Mouse (Mus musculus) kidney, postnatal 10 days (tissue): Measurements from ENCODE around the gene Psat1.

ENCODE experiments used
- DNase-seq: peaks from one replicate; pipeline ENCODE4 v3.0.0; 2021; ENCODE audit warnings: mixed read lengths

The Psat1 gene

DNA sequence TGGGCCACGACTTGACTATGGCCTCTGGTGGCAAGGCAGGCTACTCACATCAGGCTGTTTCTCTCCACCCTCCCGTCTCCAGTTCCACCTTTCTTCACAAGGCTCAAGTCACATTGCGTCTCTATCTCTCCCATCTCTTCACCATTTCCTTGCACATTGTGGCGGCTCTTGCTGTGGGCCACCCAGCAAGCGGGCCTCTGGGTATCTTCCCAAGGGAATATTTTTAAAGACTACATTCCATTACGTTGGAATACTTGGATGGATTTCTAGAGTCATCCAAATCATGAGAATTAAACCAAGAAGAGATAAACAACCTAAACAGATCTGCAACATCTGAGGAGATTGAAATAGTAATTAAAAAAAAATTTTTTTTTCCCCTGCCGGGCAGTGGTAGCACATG is at the start of gene Psat1:
Gene Psat1, minus strand, starts transcription at position 101 of the 400 bp plus-strand sequence.
- no peak for DNase-seq

DNA sequence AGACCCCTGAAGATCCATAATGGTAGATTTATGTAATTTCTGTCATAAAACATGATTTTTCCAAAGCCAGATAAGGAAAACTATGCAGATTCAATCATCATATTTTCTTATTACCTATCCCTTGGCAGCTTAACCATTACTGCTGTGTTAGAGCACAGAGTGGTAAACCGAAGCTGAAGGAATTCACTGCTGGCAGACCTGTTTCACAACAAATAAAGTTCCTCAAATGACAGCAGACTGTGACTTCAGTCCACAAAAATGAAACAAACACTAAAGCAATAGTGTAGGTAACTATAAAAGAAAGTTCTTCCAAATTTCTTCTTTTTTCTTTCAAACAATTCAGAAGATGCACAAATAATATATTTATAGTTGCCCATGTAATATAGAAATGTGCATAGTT is 43.0 kb upstream of the Psat1 start:
- no peak for DNase-seq

DNA sequence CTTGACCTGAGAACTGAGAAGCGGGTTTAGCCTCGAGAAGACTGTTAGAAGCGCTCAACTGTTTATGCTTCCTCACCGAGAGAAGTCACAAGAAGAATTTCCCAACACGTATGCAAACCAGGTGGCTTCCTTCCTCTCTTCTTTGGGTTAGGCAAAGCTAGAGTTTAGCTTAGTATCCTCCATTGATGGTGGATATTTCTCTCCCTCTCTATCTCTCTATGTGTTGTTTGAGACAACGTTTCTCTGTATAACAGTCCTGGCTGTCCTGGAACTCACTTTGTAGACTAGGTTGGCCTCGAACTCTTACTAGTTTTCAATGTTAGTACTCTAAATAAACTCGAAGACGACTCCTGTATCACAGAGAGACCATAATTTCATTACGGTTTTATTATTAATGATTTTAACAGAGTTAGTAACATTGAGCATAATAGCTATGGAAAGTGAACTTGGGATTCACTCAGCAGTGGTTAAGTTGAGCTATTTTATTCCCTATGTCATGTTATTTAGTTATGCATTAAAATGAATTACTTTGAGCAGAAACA is 38.1 kb upstream of the Psat1 start:
- DNase-seq = no peak

DNA sequence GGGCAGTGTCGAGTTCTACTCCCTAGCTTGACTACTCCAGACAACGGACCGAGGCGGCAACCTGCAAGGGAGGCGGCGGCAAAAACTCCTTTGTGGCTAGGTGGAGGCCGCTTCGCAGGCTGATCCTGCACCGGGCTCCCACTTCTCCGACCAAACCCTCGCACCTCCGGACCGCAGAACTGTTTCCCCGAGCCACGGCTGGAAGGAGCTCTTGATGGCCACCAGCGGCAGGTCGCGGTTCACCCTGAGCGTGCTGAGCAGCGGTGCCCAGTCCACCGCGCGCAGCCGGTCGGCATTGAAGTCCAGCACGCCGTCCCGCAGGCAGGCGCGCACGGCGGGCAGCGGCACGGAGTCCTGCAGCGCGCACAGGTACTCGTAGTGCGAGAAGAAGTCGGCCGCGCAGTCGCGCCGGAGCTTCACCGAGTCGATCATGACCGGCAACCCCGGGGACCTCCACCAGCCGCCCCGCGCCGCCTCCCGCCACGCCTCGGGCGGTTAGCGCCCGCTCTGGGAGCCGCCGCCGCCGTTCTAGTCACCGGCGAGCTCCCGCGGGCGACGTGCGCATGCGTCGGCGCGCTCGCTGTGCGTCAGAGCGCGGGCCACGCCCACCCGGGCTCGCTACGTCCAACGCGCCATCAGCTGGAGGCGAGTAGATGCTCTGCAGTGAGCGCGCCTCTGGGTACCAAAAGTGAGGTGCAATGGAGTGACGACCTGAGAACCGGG is 37.5 kb upstream of the Psat1 start, which contains the start of gene Cep78:
Gene Cep78, minus strand, starts transcription at position 541 of the 723 bp plus-strand sequence.
- DNase-seq = peak; percentile 95

DNA sequence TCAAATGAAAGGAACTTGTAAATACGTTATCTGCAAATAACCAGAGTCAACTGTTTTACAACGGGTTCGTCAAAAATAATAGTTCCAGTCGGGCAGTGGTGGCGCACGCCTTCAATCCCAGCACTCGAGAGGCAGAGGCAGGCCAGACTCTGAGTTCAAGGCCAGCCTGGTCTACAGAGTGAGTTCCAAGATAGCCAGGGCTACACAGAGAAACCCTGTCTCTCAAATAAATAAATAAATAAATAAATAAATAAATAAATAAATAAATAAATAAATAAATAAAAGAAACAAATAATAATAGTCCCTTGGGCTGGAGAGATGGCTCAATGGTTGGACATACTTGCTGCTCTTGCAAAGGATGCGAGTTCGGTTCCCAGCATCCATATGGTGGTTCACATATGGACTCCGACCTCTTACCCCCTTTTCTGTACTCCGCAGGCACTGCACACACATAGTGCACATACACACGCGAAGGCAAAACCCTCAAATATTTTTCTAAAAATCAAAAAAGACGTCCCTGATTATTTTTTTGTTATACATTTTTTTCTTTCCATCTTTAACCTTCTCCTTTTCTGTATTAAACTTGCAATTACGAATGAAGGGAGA is 36.7 kb upstream of the Psat1 start:
- DNase-seq = no peak

DNA sequence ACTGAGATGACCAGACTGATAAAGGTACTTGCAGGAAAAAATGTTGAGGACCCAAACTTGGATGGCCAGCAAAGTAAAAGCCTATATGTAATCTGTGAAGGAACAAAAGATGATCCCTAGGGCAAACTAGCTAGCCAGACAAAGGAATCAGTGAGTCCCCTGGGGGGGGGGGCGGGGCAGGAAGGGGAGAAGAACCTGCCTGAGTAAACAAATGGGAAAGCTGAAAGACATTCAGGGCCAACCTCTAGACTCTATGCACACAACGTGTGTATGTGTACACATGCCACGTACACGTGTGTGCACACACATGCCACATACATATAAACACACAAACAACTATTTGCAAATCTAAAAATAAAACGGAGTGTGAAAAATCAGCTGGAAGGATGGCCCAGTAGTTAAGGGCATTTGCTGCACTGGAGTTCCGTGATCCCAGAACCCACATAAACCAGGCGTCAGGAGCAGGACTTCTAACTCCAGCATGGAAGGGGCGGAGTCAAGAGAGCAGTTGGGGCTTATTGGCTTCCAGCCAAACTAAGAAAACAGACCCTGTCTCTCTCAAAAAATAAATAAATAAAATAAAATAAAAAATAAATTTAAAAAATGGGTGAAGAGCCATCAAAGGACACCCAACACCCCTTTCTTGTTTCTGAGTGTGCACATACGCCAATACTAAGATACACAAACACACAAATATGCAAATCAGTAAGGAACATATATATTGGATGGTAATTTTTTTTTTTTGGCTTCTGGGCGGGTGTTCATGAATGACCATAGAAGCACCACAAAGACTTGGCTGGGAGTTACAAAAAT is 36.0 kb upstream of the Psat1 start:
- DNase-seq = no peak

DNA sequence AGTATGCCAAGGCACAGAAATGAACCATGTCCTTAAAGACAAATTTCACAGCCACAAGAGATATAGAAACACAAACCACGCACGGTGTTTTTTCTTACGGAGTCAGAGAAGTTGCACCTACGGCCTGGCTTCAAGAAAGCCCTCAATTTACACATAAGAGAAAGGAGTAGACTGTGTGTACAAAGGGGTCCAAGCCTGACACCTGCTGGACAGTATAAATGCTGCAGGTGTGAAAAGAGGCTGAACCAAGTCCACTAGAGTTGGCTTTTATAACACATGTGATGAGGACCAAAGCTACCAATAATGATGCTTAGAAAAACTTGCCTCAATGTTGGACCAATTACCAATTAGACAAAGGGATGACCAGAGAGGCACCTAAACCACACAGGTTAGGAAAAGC is 34.7 kb upstream of the Psat1 start:
- peak; percentile 78 for DNase-seq

DNA sequence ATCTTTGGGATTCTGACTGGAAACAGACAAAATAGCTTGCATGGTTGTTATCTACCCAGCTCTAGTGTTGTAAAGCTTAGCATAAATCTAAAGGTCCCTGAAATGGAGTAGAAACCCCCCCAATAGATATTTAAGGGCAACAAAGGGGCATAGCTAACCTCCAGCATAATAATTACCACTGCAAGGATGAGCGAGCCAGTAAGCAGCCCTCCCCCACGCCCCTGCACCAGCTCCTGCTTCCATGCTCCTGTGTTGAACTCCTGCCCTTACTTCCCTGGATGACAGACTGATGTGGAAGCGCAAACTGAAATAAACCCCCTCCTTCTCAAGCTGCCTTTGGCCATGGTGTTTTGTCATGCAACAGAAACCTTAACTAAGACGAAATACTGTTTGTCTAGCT is 26.2 kb upstream of the Psat1 start:
- DNase-seq = no peak

DNA sequence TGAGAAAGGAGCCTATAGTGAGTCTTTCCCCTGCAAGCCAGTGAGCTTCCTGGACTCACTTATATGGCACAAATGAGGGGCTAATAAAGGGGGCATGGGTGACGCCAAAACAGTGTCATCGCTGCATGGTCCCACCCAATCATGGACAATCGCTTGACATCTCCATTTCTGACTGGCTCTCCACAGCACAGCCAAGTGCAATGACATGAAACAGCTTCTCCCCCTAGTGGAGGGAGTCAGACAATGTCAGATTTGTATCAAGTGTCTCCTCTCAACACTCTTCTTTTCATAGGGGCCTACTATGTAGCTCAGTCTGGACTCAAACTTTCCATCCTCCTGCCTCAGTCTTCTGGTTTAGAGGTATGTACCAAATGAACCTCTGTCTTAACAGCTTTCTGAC is 17.9 kb upstream of the Psat1 start:
- peak; percentile 59 for DNase-seq

DNA sequence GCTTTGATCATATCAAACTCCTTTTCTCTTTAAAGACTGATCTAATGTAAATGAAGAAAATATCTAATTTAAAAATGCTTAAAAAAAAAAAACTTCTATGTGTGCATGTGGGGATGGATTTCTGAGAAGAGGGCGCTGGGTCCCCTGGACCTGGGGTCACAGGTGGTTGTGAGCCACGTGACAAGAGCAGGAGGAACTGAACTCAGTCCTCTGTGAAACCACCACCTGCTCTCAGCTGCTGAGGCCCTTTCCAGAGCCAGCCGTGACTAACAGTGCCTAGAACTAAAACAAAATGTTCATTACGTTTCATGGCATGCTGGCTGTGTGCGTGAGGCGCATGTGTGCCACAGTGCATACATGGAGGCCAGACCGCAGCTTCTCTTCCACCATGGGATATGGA is 17.4 kb upstream of the Psat1 start:
- DNase-seq = no peak

DNA sequence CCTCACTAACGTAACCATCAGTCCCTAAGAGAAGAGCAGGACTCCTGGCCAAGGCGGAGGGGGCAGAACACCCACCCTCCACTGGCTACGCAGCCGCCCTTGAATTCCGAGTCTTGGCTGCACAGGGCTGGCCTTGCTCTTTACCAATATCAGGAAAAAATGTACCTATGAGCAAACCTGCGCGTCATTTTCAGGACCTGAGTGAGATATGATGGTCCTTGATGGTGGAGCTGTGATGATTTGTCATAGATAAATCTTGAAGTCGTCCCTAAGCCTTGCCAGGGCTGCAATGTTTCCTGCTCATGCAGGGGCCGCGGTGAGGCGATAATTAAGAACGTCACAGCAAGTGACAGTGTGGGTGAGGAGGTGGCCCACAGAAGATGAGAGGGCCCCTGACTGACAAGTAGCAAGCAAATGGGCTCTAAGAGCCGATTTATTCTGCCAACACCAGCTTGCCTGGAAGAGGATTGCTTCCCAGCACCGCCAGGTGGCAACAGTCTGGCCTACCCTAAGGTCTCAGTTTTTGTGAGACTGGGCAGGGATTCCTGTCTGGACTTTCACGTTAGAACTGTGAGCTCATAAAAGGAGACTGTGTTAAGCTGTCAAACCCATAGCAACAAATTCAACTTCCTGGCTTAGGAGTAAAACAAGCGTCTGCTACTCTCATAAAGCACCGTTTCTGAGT is 16.0 kb upstream of the Psat1 start:
- DNase-seq = no peak

DNA sequence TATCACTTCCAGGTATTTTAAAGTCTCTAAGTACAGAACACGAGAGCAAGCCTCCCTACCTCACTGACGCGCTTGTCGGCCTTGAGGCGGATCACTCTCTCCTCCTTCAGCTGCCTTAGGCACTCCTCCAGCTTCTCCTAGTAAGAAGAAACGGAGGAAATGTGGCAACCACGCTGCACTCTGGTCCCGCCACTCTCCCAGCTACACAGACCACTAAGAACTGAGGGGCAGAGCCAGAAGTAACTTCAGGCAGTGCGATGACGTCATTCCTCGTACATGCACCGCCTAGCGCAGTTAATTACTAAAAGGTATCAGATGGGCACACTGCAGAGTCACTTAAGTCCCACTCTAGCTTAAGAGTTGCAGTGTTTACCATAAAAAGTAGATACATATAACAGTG is 15.2 kb upstream of the Psat1 start:
- DNase-seq = no peak

DNA sequence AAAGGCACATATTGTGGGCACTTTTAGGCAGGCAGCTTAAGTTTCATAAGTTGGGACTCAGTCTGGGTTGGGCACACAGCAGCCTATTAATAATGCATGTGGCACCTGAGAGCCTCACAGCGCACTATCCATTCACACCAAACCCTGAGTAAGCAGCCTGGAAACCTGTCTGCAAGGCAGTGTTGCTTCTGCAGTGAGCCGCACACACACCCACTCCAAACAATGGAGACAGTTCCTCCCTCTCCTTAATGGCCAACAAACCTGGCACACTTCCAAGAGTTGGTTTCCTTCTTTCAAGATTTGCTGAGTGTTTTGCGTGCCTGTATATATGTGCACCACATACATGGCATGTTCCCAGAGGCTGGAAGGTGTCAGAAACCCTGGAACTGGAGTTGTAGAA is 3.1 kb upstream of the Psat1 start:
- DNase-seq = peak; percentile 36

DNA sequence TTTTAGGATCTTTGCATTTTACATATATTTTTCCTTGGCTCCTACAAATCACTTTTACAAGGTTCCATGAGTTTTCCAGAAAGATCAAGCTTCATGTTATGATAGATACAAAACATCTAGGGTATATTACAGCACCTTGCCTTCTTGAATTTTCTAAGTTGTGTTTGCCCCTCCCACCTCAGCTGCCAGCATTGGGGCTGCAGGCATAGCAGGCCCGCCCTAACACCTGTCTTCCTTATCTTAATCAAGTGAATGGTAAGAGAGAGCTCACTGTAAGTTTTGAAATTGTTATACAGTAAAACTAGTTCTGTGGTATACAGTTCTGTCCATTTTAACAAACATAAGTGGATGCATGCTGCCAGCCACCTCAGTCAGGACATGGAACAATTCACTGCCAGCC is 1.7 kb upstream of the Psat1 start:
- no peak for DNase-seq

DNA sequence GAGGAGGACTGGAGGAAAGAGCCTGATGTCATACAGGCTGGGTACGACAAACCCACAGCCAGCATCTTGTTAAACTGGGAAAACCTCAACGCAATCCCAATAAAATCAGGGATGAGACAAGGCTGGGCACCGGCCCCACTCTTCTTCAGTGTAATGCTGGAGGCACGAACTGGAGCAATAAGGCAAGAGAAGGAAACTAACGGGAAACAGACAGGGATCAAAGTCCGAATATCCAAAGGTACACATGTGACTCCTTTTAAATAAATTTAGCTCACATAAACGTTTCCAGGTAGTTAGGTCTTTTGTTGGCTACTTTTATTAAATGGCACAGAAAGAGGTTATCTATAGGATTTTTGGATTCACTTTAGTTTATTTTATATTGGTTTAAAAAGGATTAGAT is 1.3 kb upstream of the Psat1 start:
- no peak for DNase-seq

DNA sequence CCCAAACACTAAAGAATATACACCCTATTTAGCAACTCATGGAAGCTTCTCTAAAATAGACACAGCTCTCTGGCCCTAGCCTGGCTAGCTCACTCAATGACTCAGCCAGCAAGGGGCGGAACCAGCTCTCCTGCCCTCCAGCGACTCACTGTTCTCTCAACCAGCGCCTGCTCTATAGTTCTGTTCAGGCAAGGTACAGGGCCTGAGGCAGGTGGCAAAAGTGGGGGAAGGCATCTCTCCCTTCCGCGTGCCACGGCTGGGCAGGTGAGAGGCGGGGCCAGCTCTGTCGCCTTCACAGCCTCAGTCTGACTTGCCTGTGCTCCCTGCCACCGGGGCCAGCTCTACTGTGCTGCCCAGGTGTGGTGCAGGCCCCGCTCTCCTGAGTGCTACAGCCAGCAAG is 474 bp downstream of the Psat1 start:
- DNase-seq = peak; percentile 31

DNA sequence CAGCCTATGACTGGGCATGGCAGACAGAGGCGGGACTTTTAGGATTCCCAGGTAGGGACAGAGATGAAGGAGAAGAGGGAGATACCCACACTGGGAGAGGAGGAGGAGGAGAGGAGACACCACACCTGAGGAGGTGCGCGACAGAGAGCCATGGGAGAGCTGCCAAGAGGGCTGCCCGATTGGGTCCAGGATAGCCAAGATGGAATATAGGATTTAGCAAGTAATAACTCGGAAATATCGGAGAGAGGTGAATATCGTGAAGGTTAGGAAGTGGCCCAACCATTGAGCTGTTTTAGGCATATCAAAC is 4.1 kb downstream of the Psat1 start:
- no peak for DNase-seq

DNA sequence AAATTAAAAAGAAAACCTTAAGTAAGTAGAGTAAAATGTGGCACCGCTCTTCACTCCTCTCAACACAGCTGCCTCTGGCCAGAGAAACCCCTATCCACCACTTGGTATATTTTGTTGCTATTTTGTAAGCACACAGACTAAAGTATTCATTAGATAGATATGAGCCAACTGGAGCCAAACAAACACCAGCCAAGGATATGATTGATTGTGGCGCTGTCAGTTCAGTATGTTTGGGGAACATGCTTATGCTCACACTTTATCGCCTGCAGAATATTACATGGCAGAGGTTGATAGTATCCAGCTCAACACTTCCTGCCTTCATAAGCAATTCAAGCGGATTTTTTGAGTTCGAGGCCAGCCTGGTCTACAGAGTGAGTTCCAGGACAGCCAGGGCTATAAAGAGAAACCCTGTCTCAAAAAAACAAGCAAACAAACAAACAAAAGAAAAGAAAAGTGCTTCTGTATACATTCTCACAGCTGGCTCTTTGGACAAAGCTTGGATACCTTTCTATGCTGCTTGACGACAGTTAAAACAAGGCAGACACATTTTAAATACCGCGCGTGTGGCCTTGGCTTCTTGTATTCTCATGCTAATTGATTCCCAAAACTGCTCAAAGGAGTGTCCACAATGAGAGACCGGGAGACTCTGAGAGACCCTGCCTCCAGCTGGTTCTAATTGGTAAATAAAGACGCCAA is 4.6 kb downstream of the Psat1 start:
- no peak for DNase-seq

DNA sequence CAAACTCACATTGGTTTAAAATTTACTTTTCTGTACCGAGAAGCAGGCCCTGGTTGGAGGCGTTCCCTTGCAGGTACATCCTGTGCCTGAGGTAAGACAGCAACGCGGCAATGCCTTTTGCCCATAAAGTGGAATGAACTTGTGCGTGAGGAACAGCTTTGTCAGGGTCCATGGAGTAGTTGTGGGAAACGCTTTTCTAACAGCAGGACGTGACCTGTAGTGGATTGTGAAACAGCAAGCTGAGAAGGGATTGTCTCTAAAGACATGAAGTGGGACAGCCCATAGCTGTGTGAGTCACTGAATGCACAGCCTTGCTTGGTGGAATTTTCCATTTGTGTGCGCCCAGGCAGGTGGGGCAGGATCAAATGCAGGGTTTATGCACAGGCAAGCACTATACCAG is 5.7 kb downstream of the Psat1 start:
- peak; percentile 27 for DNase-seq

DNA sequence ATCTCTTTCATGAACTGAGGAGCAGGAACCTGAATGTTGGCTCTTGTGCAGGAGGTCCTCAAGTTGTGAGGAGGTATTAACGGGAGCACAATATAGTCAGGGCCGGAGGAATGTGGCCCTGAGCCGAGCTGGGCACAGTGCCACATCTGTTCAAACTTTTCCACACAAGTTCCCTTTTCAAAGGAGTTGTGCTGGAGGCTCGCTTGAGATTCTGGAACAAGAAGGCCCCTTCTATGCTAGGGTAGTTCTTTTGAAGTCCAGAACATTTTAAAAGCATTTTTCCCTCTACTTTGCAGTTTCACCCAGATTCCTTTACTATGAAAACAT is 21.5 kb downstream of the Psat1 start:
- peak; percentile 92 for DNase-seq

DNA sequence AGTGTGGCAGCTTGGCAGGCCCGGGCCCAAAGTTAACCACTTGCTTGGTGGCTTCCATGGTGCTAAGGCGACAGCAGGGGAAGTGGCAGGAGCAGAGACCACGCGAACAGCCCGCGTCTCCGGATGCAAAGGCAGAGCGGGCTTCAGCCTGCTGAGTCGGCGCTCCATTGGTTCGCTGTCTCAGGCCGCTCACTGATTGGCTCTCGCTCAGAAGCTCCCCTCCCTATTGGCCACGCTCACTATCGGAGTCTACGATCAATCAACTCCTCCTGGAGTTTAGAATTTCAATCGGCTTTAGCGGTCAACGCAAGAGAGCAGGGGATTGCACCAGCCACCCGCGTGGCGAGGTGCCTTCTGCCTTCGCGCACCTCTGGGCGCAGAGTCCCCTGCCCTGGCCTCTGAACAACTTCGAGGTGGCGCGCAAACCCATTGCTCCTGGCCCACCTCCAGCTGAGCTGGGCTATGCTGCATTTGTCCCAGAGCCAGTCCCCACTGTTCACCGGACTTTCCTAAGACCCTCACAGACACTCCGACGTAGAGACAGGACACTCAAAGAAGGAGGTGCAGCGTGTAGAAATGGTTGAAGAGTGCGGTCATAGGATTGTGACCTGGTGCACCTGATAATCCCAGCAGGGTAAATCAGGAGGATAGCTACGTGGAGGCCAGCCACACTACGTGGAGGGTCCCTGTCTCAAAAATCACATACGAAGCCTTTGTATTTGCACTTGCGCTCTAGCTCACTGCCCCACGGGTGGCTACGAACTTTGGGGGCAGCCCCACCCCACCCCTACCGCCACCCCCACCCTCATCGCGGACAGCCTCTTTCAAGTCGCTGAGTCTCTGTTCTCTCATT is 22.0 kb downstream of the Psat1 start:
- DNase-seq = peak; percentile 91
